Mouse (Mus musculus) layer of hippocampus, adult 18-20 months (tissue): ENCODE results near the gene Olfr148. TPM values are rescaled to one million over a fixed set of nuclear protein-coding genes. Genes with fewer than 3 reads are reported as not detected.
A peak's percentile ranks its signal among the peaks of the same experiment; 100 is the strongest.

Experiments used
- DNase-seq, 2 experiments: peaks; one replicate each; pipeline ENCODE4 v3.0.0; 2022; ENCODE audit warnings: low spot score in 2 of 2
- long read RNA-seq: library from polyadenylated mRNA; stranded (forward); transcript quantifications from one replicate; pipeline ENCODE4 v2.0.0, GENCODE M21; 2021
- total RNA-seq, 2 experiments: library from RNA; stranded (reverse); gene quantifications; 2 replicates each; pipeline ENCODE4 v1.2.3; 2021

Olfr148 gene
- total RNA-seq, result not detected
- long read RNA-seq, result 0 reads

DNA sequence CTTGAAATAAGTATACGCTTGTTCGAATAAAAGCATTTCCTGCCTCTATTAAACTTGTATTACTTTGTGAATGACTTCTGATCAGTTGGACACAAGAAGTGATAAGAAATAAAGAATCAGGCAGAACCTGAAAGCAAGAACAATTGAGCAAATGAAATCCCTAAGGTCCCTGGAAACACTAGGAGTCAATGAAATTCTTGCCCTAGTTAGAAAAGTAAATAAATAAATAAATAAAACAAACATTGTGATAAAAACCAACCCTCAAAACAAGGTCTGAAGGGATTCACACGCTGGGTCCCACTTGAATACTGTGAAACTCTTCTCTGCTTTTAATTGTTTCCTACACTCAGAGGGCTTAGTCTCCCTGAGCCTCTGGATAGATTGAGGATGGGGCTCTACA is at the start of gene Olfr148:
Gene Olfr148, plus strand, starts transcription at position 301 of the 400 bp plus-strand sequence.
- DNase-seq, result no peak

DNA sequence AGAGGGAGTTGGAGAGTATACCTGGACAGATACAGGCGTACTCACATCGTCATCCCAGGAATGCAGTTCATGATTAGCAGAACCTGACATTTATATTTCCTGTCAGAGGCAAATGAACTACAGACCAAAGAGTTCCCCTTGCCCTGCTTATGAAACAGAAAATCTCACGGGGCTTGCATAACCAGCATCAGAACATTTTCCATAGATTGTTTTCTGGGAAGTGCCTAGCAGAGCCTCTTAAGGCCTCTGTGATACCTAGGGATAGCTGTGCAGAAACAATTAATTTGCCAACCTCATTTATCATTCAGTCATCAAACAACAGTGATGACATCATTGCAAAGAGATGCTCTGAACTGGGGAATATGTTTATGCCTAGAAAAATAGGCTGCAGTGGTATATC is 35.0 kb upstream of the Olfr148 start, which contains the start of gene Olfr959:
Gene Olfr959, minus strand, starts transcription at position 101 of the 400 bp plus-strand sequence.
- no peak for DNase-seq

DNA sequence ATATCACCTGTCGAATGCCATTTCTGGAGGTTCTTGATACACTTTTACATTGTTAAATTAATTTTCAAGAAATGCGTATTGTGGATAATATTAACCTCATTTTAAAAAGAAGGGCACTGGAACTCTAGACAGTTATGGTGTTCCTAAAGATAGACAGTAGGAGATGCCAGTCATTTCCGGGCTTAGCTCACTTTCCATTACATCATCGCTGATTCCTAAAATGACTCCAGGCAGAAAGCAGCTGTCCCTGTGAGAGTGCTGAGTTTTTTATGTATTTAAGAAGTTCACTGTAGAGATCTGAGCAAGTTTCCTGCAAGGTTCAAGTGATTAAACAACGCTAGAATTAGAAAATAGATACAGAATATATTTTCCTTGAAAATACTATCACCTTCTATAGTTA is 33.4 kb upstream of the Olfr148 start:
- DNase-seq, result no peak

DNA sequence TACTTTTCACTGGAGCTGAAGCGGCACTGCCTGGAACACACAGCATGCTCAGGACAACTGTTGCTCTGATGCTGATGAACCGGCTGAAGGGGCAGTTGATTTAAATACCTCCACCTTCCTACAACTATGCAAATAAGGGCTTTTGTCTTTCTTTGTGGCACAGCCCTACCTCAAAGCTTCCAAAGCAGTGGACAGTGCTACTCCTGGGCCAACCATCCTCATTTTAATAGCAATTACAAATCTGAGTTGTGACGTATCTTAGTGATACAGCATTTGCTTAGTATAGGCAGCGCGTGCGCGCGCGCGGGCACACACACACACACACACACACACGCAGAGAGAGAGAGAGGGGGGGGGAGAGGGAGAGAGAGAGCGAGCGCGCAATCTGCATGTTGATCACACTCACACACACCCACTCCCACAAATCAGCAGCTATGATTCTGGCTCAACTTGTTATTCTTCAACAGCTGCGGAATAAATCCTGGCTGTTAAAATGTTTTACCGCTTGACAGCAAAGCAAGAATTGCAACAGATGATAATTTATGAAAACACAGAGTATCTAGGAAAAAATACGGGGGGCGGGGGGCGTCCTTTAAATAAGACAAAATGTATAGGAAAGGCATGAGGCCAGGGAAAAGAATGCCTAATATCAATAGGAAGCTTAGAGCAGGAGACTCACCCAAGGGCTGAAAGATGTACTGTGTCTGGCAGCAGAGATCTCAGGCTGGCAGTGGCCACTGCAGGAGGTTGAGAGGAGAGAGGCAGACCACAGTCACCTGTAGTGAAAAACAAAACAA is 7.7 kb upstream of the Olfr148 start:
- DNase-seq, result peak; percentile 22 to 59

DNA sequence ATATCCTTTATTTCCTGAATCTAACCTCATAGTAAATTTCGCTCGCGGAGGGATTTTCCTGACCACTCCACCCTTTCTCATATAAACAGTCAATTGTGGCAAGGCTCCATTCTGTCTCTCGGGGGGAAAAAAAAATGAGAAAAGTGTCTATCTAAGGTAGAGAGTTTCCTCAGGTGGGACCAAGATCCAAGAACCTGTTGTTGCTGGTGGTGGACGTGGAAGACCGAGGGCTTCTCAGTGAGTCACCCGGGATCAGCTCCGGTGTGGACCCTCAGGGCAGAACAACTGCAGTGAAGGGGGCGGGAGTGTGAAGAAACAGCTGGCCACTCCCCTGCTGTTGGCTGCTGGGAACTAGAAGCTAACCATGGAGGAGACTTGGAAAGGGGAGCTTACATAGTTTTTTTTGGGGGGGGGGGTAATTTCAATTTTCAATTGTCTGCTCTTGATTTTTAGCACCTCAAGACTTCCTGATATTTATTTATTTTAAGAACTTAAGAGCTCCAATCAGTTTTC is 7.1 kb upstream of the Olfr148 start:
- DNase-seq, result peak in 1 of 2 experiments; percentile 2

DNA sequence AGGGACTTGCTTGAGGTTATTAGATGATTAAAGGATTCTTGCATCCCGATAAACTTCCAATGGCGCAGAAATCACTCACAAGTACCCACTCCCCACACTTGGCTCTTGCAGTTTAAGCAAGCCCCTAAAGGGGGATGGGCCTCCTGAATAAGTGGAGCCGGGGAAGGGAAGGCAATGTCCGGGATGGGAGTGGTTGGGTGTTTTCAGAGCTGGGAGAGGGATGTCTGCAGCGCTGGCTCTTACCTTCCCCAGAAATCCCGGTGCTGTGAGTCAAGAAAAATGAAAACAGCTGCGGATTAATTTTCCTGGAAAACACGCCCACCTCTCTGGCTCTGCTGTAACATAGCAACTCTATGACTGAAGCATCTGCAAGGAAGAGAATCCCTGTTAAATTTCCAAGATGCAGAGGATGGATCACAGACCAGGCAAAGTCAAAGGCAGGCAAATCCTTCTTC is 6.4 kb upstream of the Olfr148 start, which contains the start of gene AW551984:
Gene AW551984, minus strand, starts transcription at position 405 of the 455 bp plus-strand sequence.
- peak; percentile 5 to 11 for DNase-seq

DNA sequence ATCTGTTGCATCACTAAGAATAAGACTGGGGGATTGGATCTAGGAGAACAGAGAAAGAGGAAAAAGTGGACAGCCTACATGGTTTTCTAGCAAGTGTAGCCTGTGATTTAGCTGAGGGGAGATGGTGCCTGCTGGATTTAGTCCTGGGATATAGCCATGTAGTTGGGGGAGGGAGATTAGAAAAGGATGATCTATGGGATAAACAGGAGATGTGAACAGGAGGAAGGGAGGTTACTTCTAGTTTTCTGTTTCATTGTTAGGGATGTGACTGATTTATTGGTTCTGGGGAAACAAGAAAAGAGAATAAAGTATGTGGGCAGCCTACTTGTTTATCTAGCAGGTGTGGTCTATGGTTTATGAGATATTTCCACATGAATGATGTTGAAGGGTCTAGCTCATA is 2.0 kb upstream of the Olfr148 start:
- DNase-seq, result no peak

DNA sequence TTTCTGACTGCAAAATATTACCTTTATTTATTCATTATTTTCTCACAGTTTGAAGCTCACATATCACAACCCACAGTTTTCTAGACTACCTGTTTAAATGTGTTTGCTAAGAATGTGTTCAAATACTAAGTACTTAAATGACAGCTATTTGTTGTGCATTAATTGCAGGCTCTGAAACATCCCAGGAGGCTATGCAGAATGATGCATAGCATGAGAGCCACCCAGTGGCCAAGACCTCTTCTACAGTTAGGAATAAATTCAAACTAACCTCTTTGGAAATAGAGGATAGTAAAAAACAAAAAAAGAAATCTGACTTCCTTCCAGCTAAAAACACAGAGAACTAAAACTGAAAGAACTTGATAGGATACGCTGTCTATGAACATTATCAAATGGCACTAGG is 1.5 kb downstream of the Olfr148 start:
- DNase-seq, result peak; percentile 16 to 72

DNA sequence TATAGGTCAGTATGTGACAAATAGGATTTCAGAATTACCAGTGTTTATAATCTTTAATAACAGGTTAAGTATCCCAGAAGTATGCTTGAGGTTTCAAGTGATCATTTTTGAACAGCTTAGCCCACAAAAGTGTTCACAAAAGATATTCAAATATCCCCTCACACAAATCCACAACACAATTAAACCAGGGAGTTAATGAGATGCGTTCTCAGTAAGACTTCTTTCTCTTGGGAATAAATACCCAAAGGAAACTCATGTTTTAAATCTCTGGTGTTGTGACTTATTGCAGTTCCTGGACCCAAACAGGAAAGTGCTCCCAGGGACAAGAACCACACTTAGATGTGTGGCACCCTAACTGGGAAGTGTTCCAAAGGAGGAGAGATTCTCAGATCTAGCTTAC is 10.6 kb downstream of the Olfr148 start, which contains the start of gene Olfr960:
Gene Olfr960, plus strand, starts transcription at position 301 of the 400 bp plus-strand sequence.
- no peak for DNase-seq

DNA sequence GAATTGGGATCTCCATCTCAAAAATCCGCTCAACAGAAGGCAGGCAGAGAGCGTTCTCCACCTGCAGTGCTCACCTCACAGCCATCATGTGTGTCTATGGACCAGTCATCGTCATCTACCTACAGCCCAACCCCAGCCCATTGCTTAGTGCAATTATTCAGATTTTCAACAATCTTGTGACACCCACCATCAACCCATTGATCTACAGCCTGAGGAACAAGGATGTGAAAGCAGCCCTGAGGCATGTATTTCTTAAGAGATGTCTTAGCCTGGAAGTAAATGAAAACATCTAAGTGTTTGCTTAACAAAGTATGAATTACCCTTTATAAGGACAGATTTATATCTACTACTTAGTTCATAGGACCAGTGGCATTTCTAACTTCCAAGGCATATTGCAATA is 13.3 kb downstream of the Olfr148 start:
- no peak for DNase-seq

DNA sequence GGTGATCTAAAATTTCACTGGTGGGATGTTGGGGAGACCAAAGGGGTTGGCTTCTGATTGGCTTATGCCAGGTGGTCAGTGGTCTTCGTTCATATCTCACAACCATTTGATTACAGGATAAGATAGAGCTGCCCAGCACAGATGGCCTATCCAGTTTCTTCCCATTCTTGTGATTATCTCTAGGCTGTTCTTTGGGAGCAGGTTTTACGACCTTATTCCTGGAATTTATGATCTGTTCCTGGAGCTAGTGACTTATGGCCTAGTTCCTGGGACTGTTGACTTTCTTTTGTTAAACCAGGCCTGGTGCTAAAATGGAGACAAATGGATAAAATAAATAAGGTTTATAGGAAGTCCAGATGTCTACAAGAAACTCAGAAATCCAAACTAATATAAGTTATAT is 14.3 kb downstream of the Olfr148 start:
- DNase-seq, result no peak

DNA sequence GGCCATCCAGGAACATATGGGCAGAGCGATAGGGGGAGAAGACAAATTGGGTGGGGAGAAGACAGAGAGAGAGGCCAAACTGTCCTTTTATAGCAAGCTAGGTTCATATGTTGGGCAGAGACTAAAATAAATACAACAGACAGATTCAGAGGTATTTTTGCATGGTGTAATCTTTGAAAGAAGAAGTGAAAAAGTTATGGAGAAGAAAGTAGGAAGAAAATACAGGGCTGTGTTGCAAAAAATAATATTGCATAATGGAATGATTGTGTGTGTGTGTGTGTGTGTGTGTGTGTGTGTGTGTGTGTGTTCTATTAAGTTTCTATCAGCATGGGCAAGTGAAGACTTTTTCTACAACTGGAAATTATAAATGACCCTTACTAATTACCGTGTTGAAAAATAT is 18.6 kb downstream of the Olfr148 start:
- DNase-seq, result no peak

DNA sequence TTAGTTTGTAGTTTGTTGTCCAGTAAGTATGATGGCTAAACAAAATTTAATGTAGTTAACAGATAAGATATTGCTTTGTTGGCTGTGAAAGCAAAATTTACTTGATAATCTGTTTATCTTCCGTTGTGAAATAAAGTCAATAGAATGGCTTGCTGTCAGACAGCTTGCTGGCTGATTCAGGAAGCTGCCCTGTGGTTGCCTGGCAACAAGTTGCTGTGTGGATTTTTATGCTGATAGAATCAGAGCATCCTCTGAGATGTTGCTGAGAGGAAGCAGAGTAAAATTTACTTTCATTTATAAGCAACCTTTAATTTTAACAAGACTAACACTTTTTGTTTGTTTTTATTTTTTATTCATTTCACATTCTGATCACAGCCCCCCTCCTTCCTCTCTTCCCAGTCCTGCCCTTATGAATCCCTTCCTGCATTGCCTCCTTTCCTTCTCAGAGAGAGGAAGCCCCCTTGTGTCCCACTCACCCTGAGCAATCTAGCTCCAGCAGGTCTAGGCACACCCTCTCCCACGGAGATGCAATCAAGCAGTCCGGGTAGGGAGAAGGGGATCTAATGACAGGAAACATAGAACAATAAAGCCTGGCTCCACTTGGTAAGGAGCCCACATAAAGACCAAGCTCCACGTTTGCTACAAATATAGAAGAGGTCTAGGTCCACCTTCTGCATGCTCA is 23.6 kb downstream of the Olfr148 start:
- peak; percentile 48 to 76 for DNase-seq

DNA sequence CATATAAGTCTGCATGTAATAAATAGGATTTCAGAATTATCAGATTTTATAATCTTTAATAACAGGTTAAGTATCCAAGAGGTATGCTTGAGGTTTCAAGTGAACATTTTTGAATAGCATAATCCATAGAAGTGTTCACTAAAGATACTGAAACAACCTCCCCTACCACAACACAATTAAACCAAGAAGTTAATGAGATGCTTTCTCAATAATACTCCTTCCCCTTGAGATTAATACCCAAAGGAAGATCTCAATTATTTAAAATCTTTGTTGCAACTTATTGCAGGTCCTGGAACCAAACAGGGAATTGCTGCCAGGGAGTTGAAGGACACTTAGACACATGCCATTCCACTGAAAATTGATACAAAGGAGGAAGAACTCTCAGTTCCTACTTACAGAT is 34.3 kb downstream of the Olfr148 start, which contains the start of gene Olfr961:
Gene Olfr961, plus strand, starts transcription at position 301 of the 400 bp plus-strand sequence.
- no peak for DNase-seq

DNA sequence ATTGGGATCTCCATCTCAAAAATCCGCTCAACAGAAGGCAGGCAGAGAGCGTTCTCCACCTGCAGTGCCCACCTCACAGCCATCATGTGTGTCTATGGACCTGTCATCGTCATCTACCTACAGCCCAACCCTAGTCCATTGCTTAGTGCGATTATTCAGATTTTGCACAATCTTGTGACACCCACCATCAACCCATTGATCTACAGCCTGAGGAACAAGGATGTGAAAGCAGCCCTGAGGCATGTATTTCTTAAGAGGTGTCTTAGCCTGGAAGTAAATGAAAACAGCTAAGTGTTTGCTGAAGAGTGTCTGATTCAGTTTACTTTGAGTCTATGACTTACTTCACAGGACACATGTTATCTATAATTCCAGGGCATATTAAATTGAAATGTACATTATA is 36.9 kb downstream of the Olfr148 start:
- no peak for DNase-seq

DNA sequence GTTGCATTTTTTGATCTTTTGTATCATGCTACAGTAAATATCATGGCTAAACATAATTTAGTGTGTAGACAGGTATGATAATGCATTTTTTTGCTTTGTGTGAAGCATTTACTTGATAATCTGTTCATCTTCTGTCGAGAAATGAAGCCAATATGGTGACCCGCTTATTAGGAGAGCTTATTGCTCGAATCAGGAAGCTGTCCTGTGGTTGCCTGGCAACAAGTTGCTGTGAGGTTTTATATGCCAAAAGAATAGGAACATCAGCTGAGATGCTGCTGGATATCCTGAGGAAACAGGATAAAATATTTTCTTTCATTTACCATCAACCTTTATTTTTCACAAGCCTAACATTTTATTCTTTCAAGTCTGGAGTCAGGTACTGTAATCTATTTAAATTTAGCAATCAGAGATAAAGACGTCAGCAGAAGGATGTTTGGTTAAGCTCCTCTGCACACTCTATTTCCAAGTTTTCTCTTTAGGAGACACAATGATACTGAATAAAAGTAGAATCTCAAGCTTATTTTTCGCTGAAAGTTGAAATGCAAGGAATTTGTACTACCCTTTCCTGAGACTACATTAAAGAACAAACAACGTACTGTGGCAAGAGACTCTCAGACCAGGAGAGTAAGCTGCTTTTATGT is 44.4 kb downstream of the Olfr148 start:
- DNase-seq, result peak; percentile 17 to 49

Other genes starting within 250 kb of the Olfr148 start
- not detected for gene Olfr951, start 223.2 kb upstream of the Olfr148 start, total RNA-seq
- not detected for gene Olfr952, start 183.5 kb upstream of the Olfr148 start, total RNA-seq
- gene Olfr954, start 154.0 kb upstream of the Olfr148 start, total RNA-seq, result not detected
- not detected for gene Olfr955, start 138.7 kb upstream of the Olfr148 start, total RNA-seq
- gene Olfr44, start 116.7 kb upstream of the Olfr148 start, total RNA-seq, result not detected
- not detected for gene Olfr957, start 94.8 kb upstream of the Olfr148 start, total RNA-seq
- not detected for gene Olfr958, start 56.6 kb upstream of the Olfr148 start, total RNA-seq
- gene Olfr959, start 35.1 kb upstream of the Olfr148 start, total RNA-seq, result not detected
- 1 to 10 TPM; 4.5 to 5.5 TPM for gene AW551984, start 6.3 kb upstream of the Olfr148 start, total RNA-seq
- not detected for gene Olfr960, start 10.7 kb downstream of the Olfr148 start, total RNA-seq
- not detected for gene Olfr961, start 34.4 kb downstream of the Olfr148 start, total RNA-seq
- gene Olfr963, start 56.5 kb downstream of the Olfr148 start, total RNA-seq, result not detected
- gene Olfr149, start 96.5 kb downstream of the Olfr148 start, total RNA-seq, result not detected
- gene Olfr965, start 100.7 kb downstream of the Olfr148 start, total RNA-seq, result not detected
- not detected for gene Olfr150, start 120.3 kb downstream of the Olfr148 start, total RNA-seq
- not detected for gene Olfr967, start 135.6 kb downstream of the Olfr148 start, total RNA-seq
- gene Olfr968, start 172.6 kb downstream of the Olfr148 start, total RNA-seq, result not detected
- not detected for gene Olfr969, start 180.3 kb downstream of the Olfr148 start, total RNA-seq
- gene Olfr970, start 198.2 kb downstream of the Olfr148 start, total RNA-seq, result not detected
- not detected for gene Olfr971, start 226.2 kb downstream of the Olfr148 start, total RNA-seq